Mouse (Mus musculus) small intestine, adult 2 months (tissue): ENCODE results near the gene Ugt1a5.

Source experiments
- CTCF ChIP-seq: fragments of 200-500 bp; IDR thresholded peaks from 2 replicates; pipeline ENCODE4 v1.5.1; 2012; ENCODE audit warnings: low read depth, mild to moderate bottlenecking, control low read depth, inconsistent platforms, low read length, moderate library complexity, mixed read lengths; ENCODE audit not compliant: insufficient replicate concordance, insufficient read length; ENCODE audit errors: extremely low read depth
- POLR2A ChIP-seq: fragments of 200-500 bp; IDR thresholded peaks from 2 replicates; pipeline ENCODE4 v1.6.1; 2012; ENCODE audit warnings: low read depth, mild to moderate bottlenecking, control low read depth, inconsistent platforms, low read length, moderate library complexity

GRCm38 (mm10) chr1:88229566-88229965 is 63.8 kb downstream of the Ugt1a5 start:
- no peak for TF ChIP-seq CTCF
- no peak for TF ChIP-seq POLR2A
